Mouse (Mus musculus) gastrocnemius, postnatal 14 days (tissue): ENCODE data around the gene Ifitm7. TPM values are rescaled to one million over a fixed set of nuclear protein-coding genes. Genes with fewer than 3 reads are reported as not detected.
"Not testable (repeated sequence)": the region's sequence is repeated elsewhere in the genome, so short reads cannot be mapped to it uniquely, and the experiment has no call there.

ENCODE experiments used
- DNase-seq: peaks from one replicate; pipeline ENCODE4 v3.0.0; 2021; ENCODE audit warnings: mixed read lengths
- intact Hi-C: fragments of 180-260 bp; cut with DNase I; formaldehyde crosslinking; loops from one replicate; pipeline ENCODE4 v1.15.1; 2025; ENCODE audit warnings: low total_unique reads
- total RNA-seq, 2 experiments: library from RNA; stranded (reverse); gene quantifications; 2 replicates each; pipeline ENCODE4 v1.2.3; 2021

Ifitm7 gene
- total RNA-seq, 2 experiments from 2014 or later: not detected

GRCm38 (mm10) chr16:13983161-13983560, 3.5 kb downstream of the Ifitm7 start:
- DNase-seq: no peak
- intact Hi-C loops: no loop called here

- intact Hi-C loops, DNase-seq: not testable (repeated sequence)
Measured at GRCm38 (mm10) chr16:13981726-13982125, 5.0 kb downstream of the Ifitm7 start.

DNA sequence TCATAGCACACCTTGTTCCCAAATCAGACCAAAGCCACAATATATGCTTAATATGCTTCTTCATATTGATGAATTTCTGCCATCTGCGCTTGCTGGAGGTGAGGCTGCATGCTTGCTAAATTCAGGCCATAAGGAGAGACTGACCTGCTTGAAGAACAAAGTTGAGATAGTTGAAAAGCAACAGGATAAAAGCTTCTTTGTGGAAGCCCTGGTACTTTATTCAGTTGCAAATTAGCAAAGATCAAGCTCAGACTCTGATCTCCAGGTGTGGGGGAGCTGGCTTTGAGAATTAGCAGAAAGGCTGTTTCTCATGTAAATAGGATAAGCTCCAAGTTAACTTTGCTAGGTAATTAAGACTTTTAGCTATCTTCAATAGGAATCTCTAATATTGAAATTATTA, 9.7 kb downstream of the Ifitm7 start:
- intact Hi-C loops, DNase-seq: not testable (repeated sequence)

- intact Hi-C loops, DNase-seq: not testable (repeated sequence)
Measured at GRCm38 (mm10) chr16:13976358-13976896, 10.3 kb downstream of the Ifitm7 start.

GRCm38 (mm10) chr16:13972051-13972450, 14.6 kb downstream of the Ifitm7 start:
- no peak for DNase-seq
- intact Hi-C loops: no loop called here

- no peak for DNase-seq
- intact Hi-C loops: no loop called here
Measured at GRCm38 (mm10) chr16:13969096-13969495, 17.6 kb downstream of the Ifitm7 start.

DNA sequence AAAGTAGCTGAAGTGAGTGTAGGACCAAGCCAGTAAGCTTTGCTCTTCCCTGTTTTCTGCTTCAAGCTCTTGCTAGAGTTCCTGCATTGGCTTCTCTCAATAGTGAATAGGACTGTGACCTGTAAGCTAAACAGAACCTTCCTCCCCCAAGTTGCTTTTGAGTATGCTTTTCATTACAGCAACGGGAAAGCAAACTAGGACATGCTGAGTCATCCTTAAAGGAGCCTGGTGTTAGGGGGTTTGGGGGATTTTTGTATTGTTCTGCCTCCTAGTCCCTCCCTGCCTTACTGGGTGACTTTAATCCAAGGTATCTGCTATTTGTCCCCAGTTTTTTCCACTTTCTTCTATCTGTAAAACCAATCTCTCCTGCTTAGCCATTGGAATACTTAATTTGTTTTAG, 24.6 kb downstream of the Ifitm7 start:
- no peak for DNase-seq
- intact Hi-C loops: no loop called here

DNA sequence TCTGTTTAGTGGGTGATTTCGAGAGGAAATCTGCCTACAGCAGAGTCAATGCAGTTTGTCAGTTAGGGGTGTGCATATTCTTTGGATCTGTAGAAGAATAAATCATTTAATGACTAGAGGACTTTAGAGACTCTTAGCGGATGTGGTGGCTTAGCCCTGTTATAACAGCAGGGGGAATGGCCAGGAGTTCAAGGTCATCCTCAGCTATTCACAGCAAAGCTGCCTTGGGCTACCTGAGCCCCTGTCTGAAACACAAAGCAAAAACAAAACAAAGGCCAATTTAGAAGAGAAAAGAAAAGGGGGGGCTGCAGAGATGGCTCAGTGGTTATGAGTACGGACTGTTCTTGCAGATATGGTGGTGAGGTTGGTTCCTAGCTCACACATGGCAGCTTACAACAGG, 35.4 kb downstream of the Ifitm7 start:
- intact Hi-C loops: no loop called here
- no peak for DNase-seq

DNA sequence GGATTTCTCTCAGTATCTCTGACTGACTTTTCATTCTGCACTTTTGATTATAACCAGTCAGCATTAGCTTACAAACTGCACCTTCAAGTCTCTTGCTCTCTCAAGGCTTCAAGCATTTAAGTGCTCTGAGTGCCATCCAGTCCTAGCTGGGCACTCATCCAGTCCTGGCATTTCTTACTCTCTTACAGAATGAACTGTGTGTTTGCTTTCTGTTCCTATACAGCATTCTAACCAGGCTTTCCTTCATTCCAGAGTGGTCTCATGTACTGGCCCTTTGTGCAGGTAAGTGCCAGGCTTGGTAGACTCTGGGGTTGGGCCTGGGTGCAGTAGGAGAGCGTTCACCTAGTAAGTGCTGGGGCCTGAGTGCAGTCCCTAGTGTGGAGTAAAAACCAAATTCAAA, 40.4 kb downstream of the Ifitm7 start:
- DNase-seq: no peak
- intact Hi-C loops: no loop called here

DNA sequence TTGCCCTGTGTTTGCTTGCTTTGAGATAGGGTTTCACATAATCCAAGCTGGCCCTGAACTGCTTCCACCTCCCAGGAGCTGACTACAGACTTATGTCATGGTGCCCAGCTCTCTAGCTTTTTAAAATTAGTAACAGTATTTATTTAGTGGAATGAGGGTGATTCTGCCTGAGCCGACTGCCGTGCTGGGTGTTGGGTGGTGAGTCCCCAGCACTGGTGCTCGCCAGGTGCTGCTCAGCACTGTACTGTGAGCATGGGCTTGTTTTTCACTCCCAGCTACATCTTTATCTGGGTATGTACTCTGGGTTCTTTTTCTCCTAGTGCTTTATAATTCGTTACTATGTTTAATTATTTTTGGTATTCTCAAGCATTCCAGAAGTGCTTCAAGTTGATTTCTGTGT, 41.5 kb downstream of the Ifitm7 start:
- peak; percentile 12 for DNase-seq
- intact Hi-C loops: no loop called here

- intact Hi-C loops: no loop called here
- DNase-seq: no peak
Measured at GRCm38 (mm10) chr16:13944752-13945151, 41.9 kb downstream of the Ifitm7 start.

DNA sequence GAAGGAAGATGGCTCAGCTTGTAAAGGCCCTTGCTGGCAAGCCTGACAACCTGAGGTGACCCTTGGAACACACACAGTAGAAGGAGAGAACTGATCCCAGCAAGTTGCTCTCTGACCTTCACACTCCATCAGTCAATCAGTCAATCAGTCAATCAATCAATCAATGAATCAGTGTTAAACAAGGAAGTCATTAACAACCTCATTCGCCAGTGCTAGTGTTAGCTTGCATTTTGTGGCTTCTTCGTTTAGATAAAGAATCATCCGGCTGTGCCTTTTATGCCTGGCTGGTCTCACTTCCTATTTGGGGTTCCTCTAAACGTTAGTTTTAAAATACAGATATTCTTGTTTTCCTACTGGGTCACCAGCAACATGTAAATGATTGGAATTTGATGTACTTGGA, 42.5 kb downstream of the Ifitm7 start:
- intact Hi-C loops: no loop called here
- DNase-seq: no peak

- intact Hi-C loops: no loop called here
- DNase-seq: peak; percentile 23
Measured at GRCm38 (mm10) chr16:13940847-13941395, 45.8 kb downstream of the Ifitm7 start.

- intact Hi-C loops: no loop called here
- DNase-seq: peak; percentile 45
Measured at GRCm38 (mm10) chr16:13940139-13940846, 46.4 kb downstream of the Ifitm7 start.

Other genes with a start within 250 kb of the Ifitm7 start
- 10 to 100 TPM; 25.1 to 26.6 TPM for gene Rrn3, start 206.2 kb downstream of the Ifitm7 start, total RNA-seq
- gene Ntan1, start 168.0 kb downstream of the Ifitm7 start, total RNA-seq: 10 to 100 TPM; 34.1 to 38.6 TPM
- gene Pdxdc1, start 83.8 kb downstream of the Ifitm7 start, total RNA-seq: 10 to 100 TPM; 40.7 to 42.3 TPM
- 1 to 10 TPM; 2.8 to 2.9 TPM for gene Mpv17l, start 83.7 kb downstream of the Ifitm7 start, total RNA-seq
- gene 2900011O08Rik, start 284 bp downstream of the Ifitm7 start, total RNA-seq: under 1 TPM in 1 of 2 experiments, not detected in 1; 0.11 TPM
- 10 to 100 TPM; 21.0 to 24.6 TPM for gene Nde1, start 176.4 kb upstream of the Ifitm7 start, total RNA-seq
- 10 to 100 TPM; 14.4 to 16.1 TPM for gene Marf1, start 176.5 kb upstream of the Ifitm7 start, total RNA-seq